Mouse (Mus musculus): ENCODE data around the gene Klhl29. TPM values are rescaled to one million over a fixed set of nuclear protein-coding genes. Genes with fewer than 3 reads are reported as not detected.

The Klhl29 gene
- polyA plus RNA-seq, 1 experiment = 6.1 TPM

DNA sequence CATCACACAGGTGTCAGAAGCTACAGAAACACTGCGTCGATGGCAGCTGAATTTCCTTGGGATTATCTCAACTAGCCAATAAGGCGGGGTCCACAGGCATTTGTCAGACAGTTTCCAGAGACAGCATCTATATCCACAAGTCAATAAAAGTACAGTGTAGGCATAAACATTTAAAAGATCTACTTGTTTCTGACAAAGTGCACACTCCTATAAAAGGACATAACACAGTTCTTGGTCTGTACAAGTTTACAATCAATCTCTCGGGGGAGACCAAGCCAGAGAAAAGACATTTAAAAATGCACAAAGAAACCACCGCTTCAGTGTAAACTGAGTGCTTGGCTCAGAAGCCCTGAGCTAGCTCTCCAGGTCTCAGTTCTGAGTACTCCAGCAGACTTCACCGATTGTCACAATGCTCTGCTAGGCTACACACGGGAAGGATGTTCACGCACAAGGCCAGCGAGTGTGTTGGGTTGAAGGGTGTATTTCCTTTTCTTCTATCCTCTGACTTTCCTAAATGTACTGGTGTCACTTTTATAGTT, 59.4 kb downstream of the Klhl29 start:
- no peak overlapping the region for H3K4me3 ChIP-seq (ENCODE audit: insufficient read depth, low read length)
- H3K27ac ChIP-seq (ENCODE audit: insufficient read depth, low read length) = no peak overlapping the region
- H3K4me1 ChIP-seq (ENCODE audit: control insufficient read depth, insufficient read depth, low read length) = no peaks in the 10 kb centered on the region; the same call in 1 of the 2 replicates
- TF ChIP-seq CTCF (IDR thresholded peaks at IDR 0.05; ENCODE audit: borderline replicate concordance, insufficient read depth, low read length) = no peak
- TF ChIP-seq POLR2A (IDR thresholded peaks at IDR 0.05; ENCODE audit: low read depth, low read length) = no peak

- Histone ChIP-seq H3K4me1 (ENCODE audit: control insufficient read depth, insufficient read depth, low read length) (peaks cover 2% of the 10 kb centered on the region; the same call in 1 of the 2 replicates), H3K4me3 (ENCODE audit: insufficient read depth, low read length) (no peak overlapping the region), H3K27ac (ENCODE audit: insufficient read depth, low read length) (no peak overlapping the region)
- TF ChIP-seq CTCF (IDR thresholded peaks at IDR 0.05; ENCODE audit: borderline replicate concordance, insufficient read depth, low read length) (no peak), POLR2A (IDR thresholded peaks at IDR 0.05; ENCODE audit: low read depth, low read length) (no peak)
Observed at GRCm38 (mm10) chr12:5307923-5308322, 67.6 kb downstream of the Klhl29 start.

DNA sequence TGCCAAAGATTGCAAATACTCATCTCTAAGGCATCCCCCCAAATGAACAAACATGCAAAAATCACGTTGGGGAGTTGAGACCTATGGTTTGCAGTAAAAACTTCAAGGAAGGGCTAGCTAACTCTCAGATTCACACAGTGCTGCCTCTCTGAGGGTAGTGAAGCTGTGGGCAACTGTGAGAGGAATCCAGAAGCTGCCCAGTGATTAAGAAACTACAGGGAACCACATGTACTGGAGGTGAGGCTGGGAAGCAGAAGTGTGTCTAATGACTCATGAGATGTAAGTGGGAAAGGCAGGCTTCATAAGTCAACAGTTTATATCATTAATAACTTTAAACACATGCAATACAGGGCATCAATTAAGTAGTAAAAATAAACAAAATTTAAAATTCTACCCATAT, 70.0 kb downstream of the Klhl29 start:
- Histone ChIP-seq H3K4me1 (ENCODE audit: control insufficient read depth, insufficient read depth, low read length) (peaks cover 5% of the 10 kb centered on the region), H3K4me3 (ENCODE audit: insufficient read depth, low read length) (no peak overlapping the region), H3K27ac (ENCODE audit: insufficient read depth, low read length) (no peak overlapping the region)
- TF ChIP-seq POLR2A (IDR thresholded peaks at IDR 0.05; ENCODE audit: low read depth, low read length) (no peak), CTCF (IDR thresholded peaks at IDR 0.05; ENCODE audit: borderline replicate concordance, insufficient read depth, low read length) (no peak)

DNA sequence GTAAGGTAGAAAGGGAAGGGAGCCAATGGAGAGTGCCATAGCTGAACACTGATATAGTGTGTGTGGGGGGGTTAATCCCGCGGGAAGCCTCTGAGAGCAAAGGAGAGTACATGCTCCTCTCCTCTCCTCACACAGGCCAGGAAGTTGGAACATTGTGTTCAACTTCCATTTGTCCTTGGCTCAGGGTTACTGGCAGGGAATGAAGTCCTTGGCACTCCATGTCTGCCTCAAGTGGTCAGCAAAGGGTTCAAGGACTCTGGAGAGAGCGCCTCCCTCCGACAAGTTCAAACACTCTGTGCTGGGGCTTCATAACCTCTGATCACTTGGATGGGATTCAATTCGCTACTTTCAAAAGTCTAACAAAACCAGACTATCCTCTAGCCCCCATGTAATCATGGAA, 71.6 kb downstream of the Klhl29 start:
- Histone ChIP-seq H3K27ac (ENCODE audit: insufficient read depth, low read length) (no peak overlapping the region), H3K4me3 (ENCODE audit: insufficient read depth, low read length) (no peak overlapping the region), H3K4me1 (ENCODE audit: control insufficient read depth, insufficient read depth, low read length) (peaks cover 6% of the 10 kb centered on the region)
- TF ChIP-seq POLR2A (IDR thresholded peaks at IDR 0.05; ENCODE audit: low read depth, low read length) = no peak
- no peak for TF ChIP-seq CTCF (IDR thresholded peaks at IDR 0.05; ENCODE audit: borderline replicate concordance, insufficient read depth, low read length)

DNA sequence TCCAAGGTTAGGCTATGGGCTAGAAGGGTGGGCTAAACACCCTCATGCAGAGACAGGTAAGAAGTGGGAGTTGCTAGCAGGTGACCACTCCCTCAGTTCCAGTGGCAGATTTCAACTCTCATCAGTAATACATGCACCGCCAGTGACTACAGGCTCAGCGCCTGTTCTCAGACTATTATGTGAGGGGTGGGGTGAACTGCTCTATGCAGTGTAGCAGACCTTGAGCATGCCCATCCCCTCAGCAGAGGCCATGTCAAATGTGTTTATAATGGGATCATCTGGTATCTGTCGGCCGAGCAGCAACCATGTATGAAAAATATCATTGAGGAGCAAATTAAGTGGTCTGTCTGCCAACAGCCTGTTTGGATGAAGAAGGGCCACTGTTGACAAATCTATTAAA, 72.4 kb downstream of the Klhl29 start:
- no peak overlapping the region for H3K27ac ChIP-seq (ENCODE audit: insufficient read depth, low read length)
- peaks cover 6% of the 10 kb centered on the region for H3K4me1 ChIP-seq (ENCODE audit: control insufficient read depth, insufficient read depth, low read length)
- TF ChIP-seq POLR2A (IDR thresholded peaks at IDR 0.05; ENCODE audit: low read depth, low read length) = no peak
- no peak for TF ChIP-seq CTCF (IDR thresholded peaks at IDR 0.05; ENCODE audit: borderline replicate concordance, insufficient read depth, low read length)
- no peak overlapping the region for H3K4me3 ChIP-seq (ENCODE audit: insufficient read depth, low read length)

DNA sequence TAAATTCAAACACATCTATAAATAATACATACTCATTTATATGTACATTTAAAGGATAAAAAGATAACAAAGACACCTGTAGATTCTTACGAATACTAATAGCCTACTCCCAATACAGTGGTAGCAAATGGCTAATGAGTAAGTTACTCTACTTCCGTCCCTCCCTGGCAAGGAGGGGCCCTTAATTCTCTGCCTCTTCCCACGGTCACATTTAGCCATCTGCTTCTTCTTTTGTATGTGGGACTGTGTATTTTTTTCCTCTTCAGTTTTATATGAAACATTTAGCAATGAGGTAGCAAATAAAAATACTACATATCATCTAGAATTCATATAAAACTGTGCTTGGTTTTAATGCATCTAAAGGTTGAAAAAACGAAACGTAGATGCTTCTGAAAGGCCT, 73.6 kb downstream of the Klhl29 start:
- no peak for TF ChIP-seq POLR2A (IDR thresholded peaks at IDR 0.05; ENCODE audit: low read depth, low read length)
- no peak for TF ChIP-seq CTCF (IDR thresholded peaks at IDR 0.05; ENCODE audit: borderline replicate concordance, insufficient read depth, low read length)
- no peak overlapping the region for H3K27ac ChIP-seq (ENCODE audit: insufficient read depth, low read length)
- peaks cover 6% of the 10 kb centered on the region for H3K4me1 ChIP-seq (ENCODE audit: control insufficient read depth, insufficient read depth, low read length)
- H3K4me3 ChIP-seq (ENCODE audit: insufficient read depth, low read length) = no peak overlapping the region

GRCm38 (mm10) chr12:5296422-5296821, 79.1 kb downstream of the Klhl29 start:
- TF ChIP-seq POLR2A (IDR thresholded peaks at IDR 0.05; ENCODE audit: low read depth, low read length) (no peak), CTCF (IDR thresholded peaks at IDR 0.05; ENCODE audit: borderline replicate concordance, insufficient read depth, low read length) (no peak)
- peaks cover 3% of the 10 kb centered on the region; the same call in 1 of the 2 replicates for H3K4me1 ChIP-seq (ENCODE audit: control insufficient read depth, insufficient read depth, low read length)
- no peak overlapping the region for H3K27ac ChIP-seq (ENCODE audit: insufficient read depth, low read length)
- no peak overlapping the region for H3K4me3 ChIP-seq (ENCODE audit: insufficient read depth, low read length)

- H3K4me3 ChIP-seq (ENCODE audit: insufficient read depth, low read length) = no peak overlapping the region
- TF ChIP-seq POLR2A (IDR thresholded peaks at IDR 0.05; ENCODE audit: low read depth, low read length) = no peak
- TF ChIP-seq CTCF (IDR thresholded peaks at IDR 0.05; ENCODE audit: borderline replicate concordance, insufficient read depth, low read length) = no peak
- H3K4me1 ChIP-seq (ENCODE audit: control insufficient read depth, insufficient read depth, low read length) = no peaks in the 10 kb centered on the region
- no peak overlapping the region for H3K27ac ChIP-seq (ENCODE audit: insufficient read depth, low read length)
Observed at GRCm38 (mm10) chr12:5292316-5292715, 83.2 kb downstream of the Klhl29 start.

GRCm38 (mm10) chr12:5285579-5285978, 89.9 kb downstream of the Klhl29 start:
- H3K4me3 ChIP-seq (ENCODE audit: insufficient read depth, low read length) = no peak overlapping the region
- TF ChIP-seq POLR2A (IDR thresholded peaks at IDR 0.05; ENCODE audit: low read depth, low read length) (no peak), CTCF (IDR thresholded peaks at IDR 0.05; ENCODE audit: borderline replicate concordance, insufficient read depth, low read length) (no peak)
- no peak overlapping the region for H3K27ac ChIP-seq (ENCODE audit: insufficient read depth, low read length)
- 0 out of 2 replicates have a peak, but pooled peaks cover 9% of the 10 kb centered on the region for H3K4me1 ChIP-seq (ENCODE audit: control insufficient read depth, insufficient read depth, low read length)

- no peak overlapping the region for H3K27ac ChIP-seq (ENCODE audit: insufficient read depth, low read length)
- no peak overlapping the region for H3K4me3 ChIP-seq (ENCODE audit: insufficient read depth, low read length)
- no peak for TF ChIP-seq CTCF (IDR thresholded peaks at IDR 0.05; ENCODE audit: borderline replicate concordance, insufficient read depth, low read length)
- TF ChIP-seq POLR2A (IDR thresholded peaks at IDR 0.05; ENCODE audit: low read depth, low read length) = no peak
- 0 out of 2 replicates have a peak, but pooled peaks cover 9% of the 10 kb centered on the region for H3K4me1 ChIP-seq (ENCODE audit: control insufficient read depth, insufficient read depth, low read length)
Observed at GRCm38 (mm10) chr12:5284961-5285360, 90.5 kb downstream of the Klhl29 start.
